Mouse (Mus musculus): Measurements from ENCODE around the gene Ddx60. TPM values are rescaled to one million over a fixed set of nuclear protein-coding genes. Genes with fewer than 3 reads are reported as not detected.

The Ddx60 gene
- total RNA-seq, 4 experiments from 2014 or later, result 0.82 to 1.7 (median 1.3) TPM

DNA sequence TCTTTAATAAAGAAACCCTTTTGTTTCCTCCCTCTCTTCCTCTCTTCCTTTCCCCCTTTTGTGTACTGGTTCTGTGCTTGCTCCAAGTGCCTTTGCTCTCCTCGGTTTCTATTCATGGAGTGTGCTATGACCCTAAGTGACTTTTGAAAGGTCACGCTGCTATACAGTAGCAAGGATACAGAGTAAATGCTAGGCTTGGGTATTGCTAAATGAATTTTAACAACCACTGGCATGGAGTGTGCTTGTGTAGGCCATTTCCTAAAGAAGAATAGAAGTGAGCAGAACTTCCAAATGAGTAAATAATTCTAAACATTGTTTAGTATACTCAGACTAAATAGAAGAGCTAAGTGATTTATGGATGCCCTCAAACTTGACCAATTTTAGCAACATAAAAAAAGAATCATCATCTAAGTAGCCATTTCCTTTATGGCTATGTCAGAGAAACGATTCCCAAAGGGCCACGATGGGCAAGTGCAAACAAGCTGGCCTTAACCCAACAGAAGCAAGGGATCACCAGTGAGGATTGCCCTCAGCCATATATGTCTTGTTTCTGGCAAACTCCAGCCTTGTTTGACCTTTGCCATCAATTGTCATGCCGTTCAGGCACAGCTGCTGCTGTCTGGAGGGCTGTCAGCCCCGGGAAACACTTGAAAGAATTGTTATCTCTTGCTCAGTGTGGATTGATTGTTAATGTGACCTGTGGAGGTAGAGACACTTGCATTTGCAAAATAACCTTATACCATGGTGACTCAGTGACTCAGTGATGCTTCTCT is 58.0 kb downstream of the Ddx60 start:
- DNase-seq (ENCODE audit: low spot score in 2 of 2), result no peak

DNA sequence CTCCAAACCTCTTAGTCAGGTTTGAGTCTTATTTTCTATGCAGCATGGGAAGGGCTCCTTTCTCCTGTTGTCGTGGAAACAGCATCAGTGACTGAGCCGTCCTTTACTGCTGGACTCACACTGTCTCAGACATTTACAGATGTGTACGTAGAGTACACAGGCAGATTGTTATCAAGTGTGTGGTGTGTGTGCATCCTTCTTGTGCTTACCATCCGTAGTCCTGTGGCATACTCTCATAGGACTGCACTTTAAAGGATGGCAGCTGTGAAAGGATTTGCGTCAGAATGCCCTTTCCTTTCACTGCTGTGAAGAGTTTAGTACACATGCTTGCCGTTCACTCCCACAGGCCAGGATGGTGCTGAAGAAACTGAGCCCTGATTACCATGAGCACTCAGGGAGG is 61.6 kb downstream of the Ddx60 start:
- DNase-seq (ENCODE audit: low spot score in 2 of 2), result no peak

DNA sequence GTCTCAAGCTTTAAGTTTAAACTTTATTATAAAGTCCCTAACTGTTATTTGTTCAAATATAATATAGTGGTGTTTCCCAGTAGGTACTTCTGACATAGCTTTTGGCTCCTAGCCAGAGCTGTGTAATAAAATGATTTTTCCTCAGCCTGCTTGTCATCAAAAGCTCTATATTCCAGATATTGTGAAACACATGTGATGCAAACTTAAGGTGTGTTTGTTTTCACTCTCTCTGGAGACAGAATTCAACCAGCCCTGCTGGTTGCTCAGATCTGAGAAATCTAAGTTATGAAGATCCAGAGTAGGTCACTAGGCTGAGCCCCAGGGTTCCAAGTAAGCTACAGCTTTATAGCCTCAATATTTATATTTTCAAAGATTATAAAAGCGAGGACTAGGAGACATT is 64.9 kb downstream of the Ddx60 start:
- DNase-seq (ENCODE audit: low spot score in 2 of 2), result no peak

DNA sequence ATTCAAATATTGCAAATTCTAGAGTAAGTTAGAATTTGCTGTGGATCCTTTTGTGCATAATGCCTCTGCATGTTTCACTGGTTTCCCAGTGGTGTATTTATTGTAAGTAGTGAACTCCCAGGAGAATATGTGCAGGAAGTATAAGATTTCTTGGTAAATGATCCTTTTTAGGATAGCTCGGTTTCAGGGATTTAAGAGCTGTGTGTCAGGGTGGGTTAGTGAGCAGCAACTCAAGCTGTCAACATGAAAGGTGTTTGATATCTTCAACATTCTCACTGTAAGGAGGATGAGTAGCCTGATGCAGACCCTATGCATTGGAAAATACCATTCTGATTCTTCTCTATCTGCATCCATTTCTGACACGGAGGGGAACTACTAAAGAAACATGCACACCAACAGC is 69.2 kb downstream of the Ddx60 start:
- no peak for DNase-seq (ENCODE audit: low spot score in 2 of 2)

DNA sequence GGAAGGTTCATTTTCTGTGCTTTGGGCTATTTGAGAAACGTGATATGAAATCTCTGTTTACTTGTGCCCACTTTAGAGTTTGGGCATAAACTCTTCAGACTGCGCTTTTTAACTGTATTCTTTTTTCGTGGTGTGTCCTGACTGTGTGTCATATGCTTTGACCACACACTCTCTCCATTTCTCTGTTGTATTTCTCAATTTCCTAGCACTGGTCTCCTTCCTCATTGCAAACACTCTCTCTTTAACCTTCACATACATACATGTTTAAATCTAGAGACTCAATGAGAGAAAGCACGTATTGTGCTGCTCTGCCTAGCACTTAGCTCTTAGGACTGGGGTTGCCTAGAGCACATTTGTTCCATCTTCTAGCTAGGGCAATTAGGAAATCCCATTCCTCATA is 86.3 kb downstream of the Ddx60 start:
- DNase-seq (ENCODE audit: low spot score in 2 of 2), result no peak

DNA sequence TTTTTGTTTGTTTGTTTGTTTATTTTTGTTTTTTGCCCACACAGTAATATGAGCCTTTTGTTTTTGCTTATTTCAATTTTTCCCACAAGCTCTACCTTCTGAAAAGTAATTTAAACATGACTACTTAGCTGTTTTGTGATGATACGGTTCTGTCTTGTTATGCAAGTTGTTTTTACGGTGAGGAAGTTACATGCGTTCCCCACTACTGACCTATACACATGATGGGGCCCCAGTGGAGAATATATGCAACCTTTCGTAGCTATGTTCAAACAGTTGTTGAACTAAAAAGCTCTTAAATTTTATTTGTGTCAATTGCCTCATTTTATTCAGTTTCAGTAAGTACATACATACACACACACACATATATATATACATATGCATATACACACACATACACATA is 86.7 kb downstream of the Ddx60 start:
- DNase-seq (ENCODE audit: low spot score in 2 of 2), result no peak

DNA sequence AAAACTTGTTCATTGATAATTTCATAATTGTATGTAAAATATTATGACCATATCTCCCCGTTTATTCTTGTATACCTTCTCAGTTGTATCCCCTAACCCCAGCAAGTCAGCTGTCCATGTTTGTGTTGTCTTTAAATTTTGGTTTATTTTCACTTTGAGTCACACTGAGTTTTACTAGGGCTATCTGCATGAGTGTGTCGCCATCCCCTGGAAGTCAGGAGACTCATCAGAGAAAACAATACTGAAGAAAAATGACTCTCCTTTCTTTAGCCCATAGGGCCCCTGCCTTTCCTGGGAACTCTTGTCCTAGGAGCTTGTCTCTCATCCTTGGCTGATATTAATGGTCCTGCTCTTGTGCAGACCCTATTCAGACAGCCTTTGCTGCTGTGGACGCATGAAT is 106.5 kb downstream of the Ddx60 start:
- DNase-seq (ENCODE audit: low spot score in 2 of 2), result no peak

DNA sequence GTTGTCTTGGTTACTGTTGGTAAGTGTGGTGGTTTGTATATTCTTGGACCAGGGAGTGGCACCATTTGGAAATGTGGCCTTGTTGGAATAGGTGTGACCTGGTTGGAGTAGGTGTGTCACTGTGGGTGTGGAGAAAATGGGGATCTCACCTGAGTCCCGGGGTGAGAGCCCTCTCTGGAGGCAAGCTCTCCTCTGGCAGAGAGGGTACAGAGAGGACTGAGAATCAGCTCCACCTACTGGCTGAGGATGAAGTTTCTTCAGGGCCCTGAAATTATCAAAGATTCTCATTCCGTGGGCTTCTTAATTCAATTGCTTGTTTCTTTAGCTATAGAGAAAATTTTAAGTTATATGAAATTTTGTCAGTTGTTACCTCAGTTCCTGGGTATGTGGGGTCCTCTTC is 118.9 kb downstream of the Ddx60 start:
- DNase-seq (ENCODE audit: low spot score in 2 of 2), result no peak

DNA sequence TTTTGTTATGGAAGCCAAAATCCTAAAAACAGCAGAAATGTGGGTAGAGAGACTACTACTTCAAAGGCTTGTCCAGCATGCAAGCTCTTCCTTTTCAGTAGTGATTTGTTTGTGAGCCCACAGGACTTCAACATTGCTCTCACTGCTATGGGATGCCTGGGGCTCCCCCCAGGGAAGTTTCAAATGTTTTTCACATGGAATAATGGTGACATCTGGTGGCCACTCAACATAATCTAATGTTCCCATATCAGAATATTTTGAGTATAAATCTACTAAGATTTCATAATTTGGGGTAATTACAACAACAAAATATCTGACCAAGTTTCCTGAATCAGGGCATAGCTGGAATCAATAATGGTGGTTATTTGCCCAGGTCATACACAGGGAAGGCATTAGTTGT is 132.5 kb downstream of the Ddx60 start:
- no peak for DNase-seq (ENCODE audit: low spot score in 2 of 2)

DNA sequence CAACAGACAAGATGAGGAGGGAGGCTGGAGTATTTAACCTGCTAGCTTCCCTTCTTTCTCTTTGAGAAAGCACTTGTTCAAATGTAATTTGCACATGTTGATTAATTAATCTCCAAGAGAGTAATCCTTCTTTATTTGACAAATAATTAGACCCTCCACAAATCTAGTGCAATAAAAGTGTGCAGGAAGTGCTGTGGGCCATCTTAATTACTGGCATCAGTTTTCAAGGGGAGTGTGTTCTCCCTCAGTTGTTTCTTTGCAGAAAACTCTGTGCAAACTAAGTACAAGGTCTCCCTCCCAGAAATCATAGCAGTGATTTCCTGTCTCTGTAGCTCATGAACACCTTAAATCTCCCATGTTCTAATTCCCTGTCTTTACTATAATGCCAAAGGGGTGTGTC is 140.4 kb downstream of the Ddx60 start:
- no peak for DNase-seq (ENCODE audit: low spot score in 2 of 2)

DNA sequence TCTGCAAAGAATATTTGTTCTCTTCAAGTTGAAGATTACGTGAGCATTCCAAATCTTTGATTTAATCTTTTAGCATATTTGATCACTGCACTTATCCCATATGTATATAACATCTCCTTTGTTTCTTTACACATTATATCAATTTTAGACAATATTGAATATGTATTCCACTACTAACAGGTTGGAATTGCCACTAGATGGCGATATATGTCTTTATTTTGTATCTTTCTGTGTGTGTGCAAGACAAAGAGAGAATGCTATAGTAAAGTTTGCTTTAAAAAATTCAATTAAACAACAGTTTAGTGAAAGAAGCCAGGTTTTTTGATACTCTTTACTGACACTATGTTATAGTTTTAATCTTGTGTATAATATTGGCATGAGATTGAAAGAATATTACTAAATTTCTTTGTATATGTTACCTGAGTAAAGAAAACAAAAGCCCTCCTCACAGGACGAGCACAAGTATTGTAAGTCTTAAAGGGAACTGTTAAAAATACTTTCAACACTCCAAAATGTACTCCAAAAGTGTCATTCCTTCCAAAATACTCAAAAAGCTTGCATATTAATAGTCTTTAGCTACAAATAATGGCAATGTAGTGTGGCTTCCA is 152.4 kb downstream of the Ddx60 start:
- no peak for DNase-seq (ENCODE audit: low spot score in 2 of 2)

DNA sequence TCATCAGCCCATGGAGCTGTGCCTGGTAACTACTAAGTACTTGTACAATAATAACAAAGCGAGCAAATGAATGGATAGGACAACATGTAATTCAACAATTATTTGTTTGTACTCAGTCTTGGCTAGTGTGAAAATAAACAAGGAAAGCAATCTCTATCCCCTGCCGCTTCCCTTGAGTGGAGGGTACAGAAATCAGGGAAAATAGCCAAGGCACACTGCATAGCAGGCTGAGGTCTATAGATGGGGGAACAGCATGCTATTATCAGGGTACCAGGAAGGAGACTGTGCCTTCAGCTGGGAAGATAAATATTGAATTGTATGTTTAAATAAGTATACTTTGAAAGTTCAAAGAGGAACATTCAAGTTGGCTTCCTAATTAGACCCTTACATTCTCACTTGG is 153.9 kb downstream of the Ddx60 start:
- no peak for DNase-seq (ENCODE audit: low spot score in 2 of 2)

Other genes starting within 250 kb of the Ddx60 start
- 1 to 10 TPM; 4.3 to 4.9 (median 4.6) TPM for gene Palld, start 25.4 kb upstream of the Ddx60 start, total RNA-seq (2022)
- gene Anxa10, start 195.1 kb downstream of the Ddx60 start, total RNA-seq (2022), result not detected

Data from left cerebral cortex, adult 8-10 months (tissue).